10 mouse cellular contexts compared by ENCODE assay signal in genomic region chr8:119832931-119833330, GRCm38 (mm10). TPM values are rescaled to one million over a fixed set of nuclear protein-coding genes. Genes with fewer than 3 reads are reported as not detected.
DNase-seq lines count a peak whose midpoint lies in the region; ATAC-seq and TF ChIP-seq lines count a peak whose summit lies in the region.
"Had no signal": no experiment of that assay in that cellular context is flagged by ENCODE, and none has a peak within 500 bp of the region (broad histone marks: within the 10 kb centered on the region; RNA-seq: fewer than 3 reads in every experiment).

No protein-coding gene starts in this region.

- TF ChIP-seq EP300 in MEL (IDR thresholded peaks at IDR 0.05; ENCODE audit: low read depth in 1 of 2, low read length in 2 of 2): no peak

- H3K36me3 ChIP-seq in kidney, embryonic 14.5 days (ENCODE audit: control insufficient read depth, insufficient read depth, low read length): no peaks in the 10 kb centered on the region
- H3K36me3 ChIP-seq in MEL (ENCODE audit: control insufficient read depth in 1 of 2, insufficient read depth in 2 of 2, low read length in 2 of 2): peaks cover 0 to 22% of the 10 kb centered on the region in 2 experiments; a peak in 2 of 4 replicates
- H3K36me3 ChIP-seq in forebrain, embryonic 15.5 days: peaks cover 5% of the 10 kb centered on the region; the same call in 1 of the 2 replicates
- no peaks in the 10 kb centered on the region for H3K36me3 ChIP-seq in midbrain, embryonic 16.5 days (ENCODE audit: control insufficient read depth, insufficient read depth, low read length)

- H3K27me3 ChIP-seq in kidney, embryonic 14.5 days (ENCODE audit: control insufficient read depth, insufficient read depth, low read length): no peaks in the 10 kb centered on the region
- H3K27me3 ChIP-seq in MEL (ENCODE audit: control insufficient read depth in 1 of 2, insufficient read depth in 2 of 2, low read length in 2 of 2): no peaks in the 10 kb centered on the region
- H3K27me3 ChIP-seq in forebrain, embryonic 15.5 days: no peaks in the 10 kb centered on the region
- no peaks in the 10 kb centered on the region for H3K27me3 ChIP-seq in midbrain, embryonic 16.5 days (ENCODE audit: control insufficient read depth, insufficient read depth, low read depth, low read length)
- H3K27me3 ChIP-seq: Patski had no signal

- no peak overlapping the region; the same call in 1 of the 2 replicates for H3K4me2 ChIP-seq in kidney, embryonic 14.5 days (replicated peaks; ENCODE audit: low read depth, low read length)
- H3K4me2 ChIP-seq in forebrain, embryonic 15.5 days (replicated peaks): no peak overlapping the region
- peak overlapping the region; percentile 16; the same call in 1 of the 2 replicates for H3K4me2 ChIP-seq in midbrain, embryonic 16.5 days (ENCODE audit: low read length)

- TF ChIP-seq CTCF in MEL (IDR thresholded peaks at IDR 0.05 in 2 of 3, conservative IDR thresholded peaks at IDR 0.05 in 1 of 3; ENCODE audit: control insufficient read depth in 1 of 3, insufficient read depth in 1 of 3, low read depth in 2 of 3, low read length in 3 of 3, poor library complexity in 1 of 3, severe bottlenecking in 1 of 3): no peak

- no peak overlapping the region for H3K4me3 ChIP-seq in kidney, embryonic 14.5 days (ENCODE audit: low read length)
- H3K4me3 ChIP-seq in MEL (ENCODE audit: control insufficient read depth in 1 of 2, insufficient read depth in 1 of 2, low read depth in 2 of 2, low read length in 2 of 2): no peak overlapping the region
- no peak overlapping the region for H3K4me3 ChIP-seq in forebrain, embryonic 15.5 days
- no peak overlapping the region for H3K4me3 ChIP-seq in midbrain, embryonic 16.5 days (ENCODE audit: low read depth, low read length)

- ATAC-seq in kidney, embryonic 14.5 days (ENCODE audit: low FRiP score, low TSS enrichment): no peak
- no peak for ATAC-seq in forebrain, embryonic 15.5 days (replicated peaks)
- no peak for ATAC-seq in midbrain, embryonic 16.5 days
- no peak for ATAC-seq in frontal cortex, adult (ENCODE audit: low TSS enrichment)
- ATAC-seq: Patski had no signal

- peak overlapping the region; percentile 88 for H3K27ac ChIP-seq in kidney, embryonic 14.5 days (ENCODE audit: low read depth, low read length)
- no peak overlapping the region for H3K27ac ChIP-seq in MEL (ENCODE audit: control insufficient read depth, low read depth, low read length)
- 0 out of 2 replicates have a peak overlapping the region, but pooled peaks have one; percentile 67 for H3K27ac ChIP-seq in forebrain, embryonic 15.5 days (replicated peaks)
- no peak overlapping the region for H3K27ac ChIP-seq in midbrain, embryonic 16.5 days (ENCODE audit: low read length)
- H3K27ac ChIP-seq: liver, embryonic 14.5 days had no signal

- TF ChIP-seq RAD21 in MEL (IDR thresholded peaks at IDR 0.05; ENCODE audit: low read depth, low read length): no peak

- H3K9ac ChIP-seq in kidney, embryonic 14.5 days (ENCODE audit: low read depth, low read length): no peak overlapping the region
- no peak overlapping the region for H3K9ac ChIP-seq in MEL (ENCODE audit: control insufficient read depth, low read depth, low read length, poor library complexity, severe bottlenecking)
- H3K9ac ChIP-seq in forebrain, embryonic 15.5 days (replicated peaks): no peak overlapping the region
- no peak overlapping the region for H3K9ac ChIP-seq in midbrain, embryonic 16.5 days (ENCODE audit: low read depth, low read length)
- H3K9ac ChIP-seq: liver, embryonic 14.5 days had no signal

- no peaks in the 10 kb centered on the region for H3K9me3 ChIP-seq in kidney, embryonic 14.5 days (ENCODE audit: control insufficient read depth, low read length)
- H3K9me3 ChIP-seq in MEL (replicated peaks; ENCODE audit: insufficient read depth, low read length): no peaks in the 10 kb centered on the region
- H3K9me3 ChIP-seq in forebrain, embryonic 15.5 days: no peaks in the 10 kb centered on the region
- H3K9me3 ChIP-seq in midbrain, embryonic 16.5 days (replicated peaks; ENCODE audit: control insufficient read depth, low read length, poor library complexity, severe bottlenecking): no peaks in the 10 kb centered on the region

- no peak for TF ChIP-seq POLR2A in MEL (IDR thresholded peaks at IDR 0.05; ENCODE audit: control insufficient read depth in 1 of 2, insufficient read depth in 1 of 2, low read depth in 1 of 2, low read length in 2 of 2, poor library complexity in 1 of 2)

- no peak for DNase-seq in kidney, adult 11 months
- no peak for DNase-seq in MEL (ENCODE audit: low read depth, low spot score)
- no peak for DNase-seq in cerebellum, postnatal 36 days
- no peak for DNase-seq in retina, embryonic 14.5 days (ENCODE audit: low spot score)

- WGBS in kidney, embryonic 14.5 days: 15% methylated on average over 5 of the region's 5 CpGs
- WGBS in forebrain, embryonic 15.5 days: 23% methylated on average over 5 of the region's 5 CpGs
- WGBS in midbrain, embryonic 16.5 days: 6% methylated on average over 4 of the region's 5 CpGs

- peaks cover 76% of the 10 kb centered on the region for H3K4me1 ChIP-seq in kidney, embryonic 14.5 days (ENCODE audit: control insufficient read depth, insufficient read depth, low read length)
- peaks cover 27 to 41% of the 10 kb centered on the region in 2 experiments for H3K4me1 ChIP-seq in MEL (ENCODE audit: control insufficient read depth in 1 of 2, insufficient read depth in 2 of 2, low read length in 2 of 2)
- peaks cover 87% of the 10 kb centered on the region for H3K4me1 ChIP-seq in forebrain, embryonic 15.5 days
- peaks cover 72% of the 10 kb centered on the region for H3K4me1 ChIP-seq in midbrain, embryonic 16.5 days (ENCODE audit: control insufficient read depth, insufficient read depth, low read length)

- no peaks in the 10 kb centered on the region for H3K79me2 ChIP-seq in MEL (ENCODE audit: control insufficient read depth, insufficient read depth, low read length, poor library complexity)

TF ChIP-seq in MEL, 35 proteins besides CTCF, POLR2A, EP300 and RAD21:
- TF ChIP-seq MAZ (IDR thresholded peaks at IDR 0.05; ENCODE audit: low read depth, low read length): 0 out of 2 replicates have a peak, but pooled peaks have one; percentile 45
- TF ChIP-seq MYB (IDR thresholded peaks at IDR 0.05; ENCODE audit: low read depth, low read length): no peak
- TF ChIP-seq HCFC1 (IDR thresholded peaks at IDR 0.05; ENCODE audit: low read depth, low read length): 0 out of 2 replicates have a peak, but pooled peaks have one; percentile 13
- no peak for TF ChIP-seq TBP (IDR thresholded peaks at IDR 0.05; ENCODE audit: low read depth, low read length)
- no peak for TF ChIP-seq NRF1 (IDR thresholded peaks at IDR 0.05; ENCODE audit: insufficient read depth, low read depth, low read length, poor library complexity, severe bottlenecking)

RNA-seq across cellular contexts. Expression of gene Cotl1, which starts 7.4 kb away (rescaled TPM):
- 239 and 329 TPM in 2 replicates for polyA plus RNA-seq in kidney, embryonic 14.5 days (2014; fragmentation: Nextera tagmentation; extraction: Ambion mirVana)
- 60.5 and 70.3 TPM in 2 replicates for total RNA-seq in MEL (2012; rRNA removed)
- polyA plus RNA-seq in MEL (2012; ENCODE audit: insufficient read depth in 1 of 2, insufficient read length in 2 of 2, low read depth in 1 of 2, low replicate concordance in 2 of 2, missing spikeins in 1 of 2): 100 to 1,000 TPM in 1 of 2 experiments, not detected in 1; 114 TPM
- polyA plus RNA-seq in forebrain, embryonic 15.5 days (2015; fragmentation: Nextera tagmentation; extraction: Ambion mirVana): 127 and 138 TPM in 2 replicates
- polyA plus RNA-seq in midbrain, embryonic 16.5 days (2015; fragmentation: Nextera tagmentation; extraction: Ambion mirVana): 126 and 139 TPM in 2 replicates

RNA-seq across cellular contexts. Expression of gene Klhl36, which starts 29.1 kb away (rescaled TPM):
- polyA plus RNA-seq in kidney, embryonic 14.5 days (2014; fragmentation: Nextera tagmentation; extraction: Ambion mirVana): 13.3 and 13.8 TPM in 2 replicates
- total RNA-seq in MEL (2012; rRNA removed): 4.5 and 4.6 TPM in 2 replicates
- polyA plus RNA-seq in MEL (2012; ENCODE audit: insufficient read depth in 1 of 2, insufficient read length in 2 of 2, low read depth in 1 of 2, low replicate concordance in 2 of 2, missing spikeins in 1 of 2): 1 to 10 TPM in 1 of 2 experiments, not detected in 1; 6.6 TPM
- 15.3 and 15.4 TPM in 2 replicates for polyA plus RNA-seq in forebrain, embryonic 15.5 days (2015; fragmentation: Nextera tagmentation; extraction: Ambion mirVana)
- 16.6 and 18.5 TPM in 2 replicates for polyA plus RNA-seq in midbrain, embryonic 16.5 days (2015; fragmentation: Nextera tagmentation; extraction: Ambion mirVana)

RNA-seq across cellular contexts. Expression of gene Tldc1, which starts 54.7 kb away (rescaled TPM):
- 6.4 and 13.0 TPM in 2 replicates for polyA plus RNA-seq in kidney, embryonic 14.5 days (2014; fragmentation: Nextera tagmentation; extraction: Ambion mirVana)
- 13.4 and 16.4 TPM in 2 replicates for total RNA-seq in MEL (2012; rRNA removed)
- 10 to 100 TPM in 1 of 2 experiments, not detected in 1; 16.1 TPM for polyA plus RNA-seq in MEL (2012; ENCODE audit: insufficient read depth in 1 of 2, insufficient read length in 2 of 2, low read depth in 1 of 2, low replicate concordance in 2 of 2, missing spikeins in 1 of 2)
- polyA plus RNA-seq in forebrain, embryonic 15.5 days (2015; fragmentation: Nextera tagmentation; extraction: Ambion mirVana): 14.5 and 14.9 TPM in 2 replicates
- 10.9 and 12.2 TPM in 2 replicates for polyA plus RNA-seq in midbrain, embryonic 16.5 days (2015; fragmentation: Nextera tagmentation; extraction: Ambion mirVana)

Comparison
In these comparisons a context has a peak if more than half of its experiments do, and no peak if none do; other contexts are left out.
1. H3K27ac ChIP-seq: peak in kidney, embryonic 14.5 days (single experiment) and forebrain, embryonic 15.5 days (single experiment); none in MEL (single experiment) and midbrain, embryonic 16.5 days (single experiment).